Mouse (Mus musculus) lung, embryonic 14.5 days (tissue): ENCODE measurements around the gene Dcpp1. TPM values are rescaled to one million over a fixed set of nuclear protein-coding genes. Genes with fewer than 3 reads are reported as not detected.

Experiments
- ATAC-seq: fragments of 200-750 bp; cut with Nextera tagmentation; 2 replicates; pipeline ENCODE4 v1.8.0; 2017; ENCODE audit warnings: mild to moderate bottlenecking, moderate TSS enrichment, moderate library complexity; ENCODE audit not compliant: insufficient read depth
- DNase-seq: peaks from one replicate; pipeline ENCODE4 v3.0.0-alpha.2; 2015
- H3K27ac ChIP-seq: fragments of 300-500 bp; sonication (generic); 2 replicates; pipeline ENCODE4 v1.5.1; 2014; ENCODE audit warnings: low read depth, mild to moderate bottlenecking, moderate library complexity
- H3K27me3 ChIP-seq: fragments of 300-500 bp; sonication (generic); 2 replicates; pipeline ENCODE4 v1.6.1; 2014; ENCODE audit warnings: low read length, control low read depth; ENCODE audit not compliant: insufficient read depth
- H3K36me3 ChIP-seq: fragments of 300-500 bp; sonication (generic); 2 replicates; pipeline ENCODE4 v1.6.1; 2014; ENCODE audit warnings: control low read depth; ENCODE audit not compliant: insufficient read depth
- H3K4me1 ChIP-seq: fragments of 300-500 bp; sonication (generic); 2 replicates; pipeline ENCODE4 v1.6.1; 2014; ENCODE audit warnings: antibody characterized with exemption, control low read depth; ENCODE audit not compliant: insufficient read depth
- H3K4me2 ChIP-seq: fragments of 300-500 bp; sonication (generic); 2 replicates; pipeline ENCODE4 v1.6.1; 2014; ENCODE audit warnings: mild to moderate bottlenecking
- H3K4me3 ChIP-seq: fragments of 300-500 bp; sonication (generic); 2 replicates; pipeline ENCODE4 v1.5.1; 2014; ENCODE audit warnings: low read depth, low read length
- H3K9ac ChIP-seq: fragments of 300-500 bp; sonication (generic); 2 replicates; pipeline ENCODE4 v1.6.1; 2014
- H3K9me3 ChIP-seq: fragments of 300-500 bp; sonication (generic); 2 replicates; pipeline ENCODE4 v1.6.1; 2016; ENCODE audit warnings: low read depth, low read length, control low read depth
- CTCF ChIP-seq: IDR thresholded peaks from 2 replicates; pipeline ENCODE4 v1.5.1; 2016; ENCODE audit warnings: antibody characterized with exemption, low read depth
- WGBS: fragments of 180-500 bp; shearing (Covaris S2); extraction: QIAGEN DNeasy Blood & Tissue Kit; methylation state at CpG from one replicate; pipeline ENCODE4 v1.1.7; 2014; 5-methylcytosine and 5-hydroxymethylcytosine counted together
- polyA plus RNA-seq: library from polyadenylated mRNA; unstranded; fragments of >200 nt; fragmentation: Nextera tagmentation; extraction: Ambion mirVana; gene quantifications from 2 replicates; pipeline ENCODE4 v1.2.1, GENCODE M21; 2014

Gene Dcpp1
- polyA plus RNA-seq, 1 experiment from 2014 or later, result 1.0 TPM

DNA sequence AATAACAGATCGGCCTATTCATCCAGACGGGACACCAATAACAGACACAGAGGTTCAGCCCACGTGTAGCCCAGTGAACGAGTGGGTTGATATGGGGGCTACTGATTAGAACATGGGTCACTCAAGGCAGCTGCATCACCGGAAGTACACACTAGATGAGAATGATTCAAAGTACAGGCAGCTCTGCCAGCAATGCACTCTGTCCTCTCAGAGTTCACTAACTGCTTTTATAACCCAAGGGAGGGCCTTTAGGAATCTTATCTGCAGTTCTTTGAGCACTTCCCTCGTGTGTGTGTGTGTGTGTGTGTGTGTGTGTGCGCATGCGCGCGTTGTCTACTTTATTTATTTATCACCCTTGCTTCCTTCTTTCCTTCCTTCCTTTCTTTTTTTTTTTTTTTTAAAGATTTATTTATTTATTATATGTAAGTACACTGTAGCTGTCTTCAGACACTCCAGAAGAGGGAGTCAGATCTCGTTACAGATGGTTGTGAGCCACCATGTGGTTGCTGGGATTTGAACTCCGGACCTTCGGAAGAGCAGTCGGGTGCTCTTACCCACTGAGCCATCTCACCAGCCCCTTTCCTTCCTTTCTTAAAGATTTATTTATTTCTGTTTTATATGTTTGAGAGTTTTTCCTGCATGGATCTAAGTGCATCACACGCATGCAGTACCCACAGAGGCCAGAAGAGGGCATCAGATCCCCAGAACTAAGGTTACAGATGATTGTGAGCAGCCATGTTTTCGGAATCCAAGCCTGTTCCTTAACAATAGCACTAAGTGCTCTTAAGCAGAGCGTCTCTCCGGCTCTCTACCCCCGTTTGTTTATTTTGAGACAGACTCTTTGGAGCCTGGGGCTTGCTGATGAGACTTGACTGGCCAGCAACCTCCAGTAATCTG is 29.6 kb upstream of the Dcpp1 start:
- Histone ChIP-seq H3K4me3 (no peak overlapping the region), H3K9me3 (no peaks in the 10 kb centered on the region), H3K27me3 (no peaks in the 10 kb centered on the region), H3K4me1 (no peaks in the 10 kb centered on the region), H3K27ac (no peak overlapping the region), H3K4me2 (no peak overlapping the region), H3K36me3 (no peaks in the 10 kb centered on the region), H3K9ac (no peak overlapping the region)
- TF ChIP-seq CTCF, result peak; percentile 85
- 0 out of 2 replicates have a peak, but pooled peaks have one; percentile 55 for ATAC-seq
- DNase-seq, result peak; percentile 88
- 50% methylated on average over 18 of the region's 19 CpGs for WGBS

DNA sequence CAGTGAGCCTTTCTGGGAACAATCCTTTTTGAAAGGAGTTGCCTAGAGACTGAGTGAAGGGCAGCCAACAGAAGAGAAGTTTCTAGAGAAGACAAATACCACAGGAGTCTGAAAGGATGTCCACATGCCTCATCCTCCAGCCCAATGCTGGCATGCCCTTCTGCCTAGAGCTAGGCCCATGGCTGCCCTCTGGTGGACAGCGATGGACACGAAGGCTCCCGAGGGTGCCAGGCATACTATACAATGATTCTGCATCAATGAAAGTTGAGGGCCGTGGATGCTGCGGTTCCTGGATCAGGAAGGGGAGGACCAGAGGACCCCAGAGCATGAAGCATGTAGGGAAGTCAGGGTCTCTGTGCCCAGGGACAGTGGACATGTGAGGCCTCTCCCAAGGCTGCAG is 27.4 kb upstream of the Dcpp1 start:
- Histone ChIP-seq H3K27me3 (no peaks in the 10 kb centered on the region), H3K4me1 (no peaks in the 10 kb centered on the region), H3K27ac (no peak overlapping the region), H3K9ac (no peak overlapping the region), H3K36me3 (no peaks in the 10 kb centered on the region), H3K9me3 (no peaks in the 10 kb centered on the region), H3K4me2 (no peak overlapping the region), H3K4me3 (no peak overlapping the region)
- 0 out of 2 replicates have a peak, but pooled peaks have one; percentile 43 for ATAC-seq
- peak; percentile 79 for TF ChIP-seq CTCF
- WGBS, result 33% methylated on average over 5 of the region's 5 CpGs
- peak; percentile 73 for DNase-seq

DNA sequence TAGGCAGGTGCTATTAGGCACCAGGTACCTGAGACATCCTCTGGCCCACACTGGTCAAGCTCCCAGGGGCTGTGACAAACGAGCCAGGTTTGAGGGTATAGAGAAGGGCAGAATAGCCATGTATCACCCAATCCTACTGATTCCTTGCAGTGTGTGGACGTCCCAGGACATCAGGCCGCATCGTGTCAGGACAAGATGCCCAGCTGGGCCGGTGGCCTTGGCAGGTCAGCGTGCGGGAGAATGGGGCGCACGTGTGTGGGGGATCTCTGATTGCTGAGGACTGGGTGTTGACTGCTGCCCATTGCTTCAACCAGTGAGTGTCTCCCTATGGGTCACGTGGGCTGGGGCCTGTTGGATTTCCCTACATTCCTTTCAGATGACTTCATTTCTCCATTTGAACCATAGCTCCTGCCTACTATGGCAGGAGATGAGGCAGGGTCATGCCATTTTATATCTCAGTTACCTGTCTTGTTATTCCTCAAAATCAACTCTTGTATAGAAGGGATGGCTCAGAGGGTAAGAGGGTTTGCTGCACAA is 26.4 kb upstream of the Dcpp1 start:
- H3K4me1 ChIP-seq, result no peaks in the 10 kb centered on the region
- ATAC-seq, result no peak
- H3K36me3 ChIP-seq, result no peaks in the 10 kb centered on the region
- no peak for DNase-seq
- H3K9me3 ChIP-seq, result no peaks in the 10 kb centered on the region
- no peak for TF ChIP-seq CTCF
- no peak overlapping the region for H3K27ac ChIP-seq
- H3K4me2 ChIP-seq, result no peak overlapping the region
- H3K27me3 ChIP-seq, result no peaks in the 10 kb centered on the region
- H3K9ac ChIP-seq, result no peak overlapping the region
- H3K4me3 ChIP-seq, result no peak overlapping the region
- 77% methylated on average over 10 of the region's 10 CpGs for WGBS

DNA sequence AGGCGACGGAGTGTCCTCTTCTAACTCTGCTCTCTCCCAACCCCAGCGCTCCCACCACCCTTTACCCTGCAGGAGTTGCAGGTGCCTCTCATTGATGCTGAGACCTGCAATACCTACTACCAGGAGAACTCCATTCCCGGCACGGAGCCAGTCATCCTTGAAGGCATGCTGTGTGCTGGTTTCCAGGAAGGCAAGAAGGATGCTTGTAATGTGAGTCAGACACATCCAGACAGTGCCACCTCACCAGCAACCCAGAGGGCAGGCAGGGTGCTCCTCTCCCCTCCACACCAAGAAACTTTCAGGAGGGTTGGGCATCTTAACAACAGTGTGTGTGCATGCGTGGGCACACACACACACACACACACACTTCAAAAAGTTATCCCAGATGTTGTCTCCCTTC is 23.5 kb upstream of the Dcpp1 start:
- ATAC-seq (no peak), DNase-seq (no peak)
- TF ChIP-seq CTCF, result no peak
- no peak overlapping the region for H3K9ac ChIP-seq
- no peak overlapping the region for H3K4me2 ChIP-seq
- WGBS, result 81% methylated on average over 6 of the region's 6 CpGs
- H3K27ac ChIP-seq, result no peak overlapping the region
- no peaks in the 10 kb centered on the region for H3K36me3 ChIP-seq
- no peaks in the 10 kb centered on the region for H3K27me3 ChIP-seq
- H3K4me3 ChIP-seq, result no peak overlapping the region
- H3K4me1 ChIP-seq, result no peaks in the 10 kb centered on the region
- H3K9me3 ChIP-seq, result no peaks in the 10 kb centered on the region

DNA sequence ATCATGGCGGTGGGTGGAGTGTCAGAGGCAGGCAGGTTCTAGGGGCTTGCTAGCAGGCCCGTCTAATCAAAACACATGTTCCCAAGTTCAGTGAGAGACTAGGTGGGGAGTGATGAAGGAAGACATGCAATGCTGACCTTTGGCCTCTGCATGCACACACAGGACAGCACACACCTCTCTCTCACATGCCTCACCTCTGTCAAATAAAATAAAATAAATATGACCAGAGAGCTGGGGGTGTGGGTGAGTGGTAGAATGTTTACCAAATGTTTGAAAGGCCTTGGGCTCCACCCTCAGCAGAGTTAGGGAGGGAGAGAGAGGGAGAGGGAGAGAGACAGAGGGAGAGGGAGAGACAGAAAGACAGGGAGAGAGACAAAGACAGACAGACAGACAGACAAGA is 22.8 kb upstream of the Dcpp1 start:
- DNase-seq (no peak), ATAC-seq (no peak)
- Histone ChIP-seq H3K4me2 (no peak overlapping the region), H3K9me3 (no peaks in the 10 kb centered on the region), H3K27me3 (no peaks in the 10 kb centered on the region), H3K36me3 (no peaks in the 10 kb centered on the region), H3K4me1 (no peaks in the 10 kb centered on the region), H3K4me3 (no peak overlapping the region), H3K27ac (no peak overlapping the region), H3K9ac (no peak overlapping the region)
- WGBS, result 31% methylated on average over 2 of the region's 2 CpGs
- no peak for TF ChIP-seq CTCF

DNA sequence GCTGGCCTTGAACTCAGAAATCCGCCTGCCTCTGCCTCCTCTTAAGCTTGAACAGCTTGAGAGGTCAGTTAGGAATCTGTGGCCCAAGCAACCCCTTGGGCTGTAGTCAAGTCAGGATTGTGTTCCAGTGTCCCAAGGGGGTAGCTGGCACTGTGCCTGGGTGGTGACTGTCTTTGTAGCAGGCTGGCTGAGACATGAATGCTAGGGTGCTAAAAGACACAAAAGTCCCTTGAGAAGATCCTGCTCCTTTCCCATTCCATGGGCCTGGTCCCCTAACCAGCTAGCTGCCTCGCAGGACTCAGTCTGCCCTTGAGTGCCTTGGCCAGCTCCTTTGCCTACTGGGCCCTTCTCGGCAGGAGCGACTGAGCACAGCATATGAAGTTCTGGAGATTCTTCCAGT is 17.8 kb upstream of the Dcpp1 start:
- H3K9ac ChIP-seq, result no peak overlapping the region
- no peak overlapping the region for H3K27ac ChIP-seq
- no peak overlapping the region for H3K4me3 ChIP-seq
- TF ChIP-seq CTCF, result no peak
- H3K27me3 ChIP-seq, result no peaks in the 10 kb centered on the region
- no peak for DNase-seq
- H3K4me1 ChIP-seq, result no peaks in the 10 kb centered on the region
- no peak for ATAC-seq
- 85% methylated on average over 4 of the region's 4 CpGs for WGBS
- H3K36me3 ChIP-seq, result no peaks in the 10 kb centered on the region
- no peak overlapping the region for H3K4me2 ChIP-seq
- H3K9me3 ChIP-seq, result no peaks in the 10 kb centered on the region

DNA sequence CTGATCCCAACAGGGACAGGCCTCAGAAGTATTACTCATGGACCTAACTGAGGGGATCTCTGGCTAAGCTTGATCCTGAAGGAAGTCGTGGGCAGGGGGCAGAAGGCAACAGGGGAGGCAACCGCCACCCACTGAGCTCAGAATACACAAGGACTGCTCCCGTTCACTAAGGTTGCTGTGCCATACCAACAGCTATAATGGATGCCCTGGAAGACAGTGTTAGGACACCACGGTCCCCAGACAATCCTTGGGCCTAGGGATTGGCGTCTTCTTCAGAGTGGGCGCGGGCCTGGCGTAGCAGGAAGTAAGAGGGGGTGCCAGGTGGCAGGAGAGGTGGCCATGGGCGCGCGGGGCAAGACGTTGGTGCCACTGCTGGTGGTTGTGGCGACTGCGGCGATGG is 12.9 kb upstream of the Dcpp1 start, which contains the start of gene Prss21:
Gene Prss21 (plus strand): TSS at position 301 of the 400 bp plus-strand sequence.
- ATAC-seq (no peak), DNase-seq (no peak)
- Histone ChIP-seq H3K27ac (no peak within 1 kb of the TSS), H3K4me1 (no peaks in the 10 kb centered on the region), H3K9ac (no peak within 1 kb of the TSS), H3K36me3 (no peaks in the 10 kb centered on the region), H3K4me3 (no peak within 1 kb of the TSS), H3K4me2 (no peak within 1 kb of the TSS), H3K27me3 (no peaks in the 10 kb centered on the region), H3K9me3 (no peaks in the 10 kb centered on the region)
- TF ChIP-seq CTCF, result no peak
- 81% methylated on average over 15 of the region's 15 CpGs for WGBS
